Mouse (Mus musculus) forebrain, embryonic 14.5 days (tissue): ENCODE measurements at regions not wholly inside any gene's neighbourhood (a gene's known extent, or its start where the extent isn't known, plus 50 kb on each side); places are given as distances from the start of the nearest gene placed in this dataset.
A peak's percentile ranks its signal among the peaks of the same experiment; 100 is the strongest.

Experiments used
- ATAC-seq: fragments of 200-750 bp; cut with Nextera tagmentation; 2 replicates; pipeline ENCODE4 v1.8.0; 2017; ENCODE audit warnings: mild to moderate bottlenecking, moderate library complexity
- DNase-seq: peaks from one replicate; pipeline ENCODE4 v3.0.0-alpha.2; 2015; ENCODE audit warnings: low spot score
- H3K27ac ChIP-seq: fragments of 300-500 bp; sonication (generic); 2 replicates; pipeline ENCODE4 v1.5.1; 2014; ENCODE audit warnings: low read depth, mild to moderate bottlenecking, control low read depth, low read length, moderate library complexity
- H3K27me3 ChIP-seq: fragments of 300-500 bp; sonication (generic); replicated peaks from 2 replicates; pipeline ENCODE4 v1.6.1; 2014; ENCODE audit warnings: low read length, control low read depth, mixed read lengths; ENCODE audit not compliant: control insufficient read depth, insufficient read depth
- H3K36me3 ChIP-seq: fragments of 300-500 bp; sonication (generic); 2 replicates; pipeline ENCODE4 v1.6.1; 2014; ENCODE audit warnings: low read length, control low read depth; ENCODE audit not compliant: control insufficient read depth, insufficient read depth
- H3K4me1 ChIP-seq: fragments of 300-500 bp; sonication (generic); 2 replicates; pipeline ENCODE4 v1.6.1; 2014; ENCODE audit warnings: antibody characterized with exemption, low read length, control low read depth; ENCODE audit not compliant: control insufficient read depth, insufficient read depth
- H3K4me2 ChIP-seq: fragments of 300-500 bp; sonication (generic); 2 replicates; pipeline ENCODE4 v1.6.1; 2014; ENCODE audit warnings: mild to moderate bottlenecking, control low read depth, low read length
- H3K4me3 ChIP-seq: fragments of 300-500 bp; sonication (generic); 2 replicates; pipeline ENCODE4 v1.5.1; 2014; ENCODE audit warnings: low read depth, low read length, control low read depth
- H3K9ac ChIP-seq: fragments of 300-500 bp; sonication (generic); 2 replicates; pipeline ENCODE4 v1.6.1; 2014; ENCODE audit warnings: mild to moderate bottlenecking, low read length, control low read depth, moderate library complexity
- H3K9me3 ChIP-seq: fragments of 300-500 bp; sonication (generic); replicated peaks from 2 replicates; pipeline ENCODE4 v1.6.1; 2016; ENCODE audit warnings: low read length, control low read depth, mixed read lengths; ENCODE audit not compliant: control insufficient read depth
- WGBS: fragments of 180-500 bp; shearing (Covaris S2); extraction: QIAGEN DNeasy Blood & Tissue Kit; methylation state at CpG from one replicate; pipeline ENCODE4 v1.1.7; 2014; 5-methylcytosine and 5-hydroxymethylcytosine counted together

- ATAC-seq (no peak), DNase-seq (no peak)
- no peak overlapping the region for H3K4me3 ChIP-seq
- H3K9ac ChIP-seq = no peak overlapping the region
- no peak overlapping the region for H3K27ac ChIP-seq
- H3K4me2 ChIP-seq = no peak overlapping the region
- no peaks in the 10 kb centered on the region for H3K27me3 ChIP-seq
- H3K9me3 ChIP-seq = no peaks in the 10 kb centered on the region
- no peaks in the 10 kb centered on the region for H3K36me3 ChIP-seq
- no peaks in the 10 kb centered on the region for H3K4me1 ChIP-seq
- 86% methylated on average over 1 of the region's 1 CpGs for WGBS
These were observed 65.9 kb upstream of the Man1a2 start for GRCm38 (mm10) chr3:100751211-100751610.

- no peaks in the 10 kb centered on the region for H3K27me3 ChIP-seq
- 83% methylated on average over 6 of the region's 6 CpGs for WGBS
- DNase-seq (no peak), ATAC-seq (no peak)
- no peak overlapping the region for H3K9ac ChIP-seq
- no peak overlapping the region for H3K4me2 ChIP-seq
- no peak overlapping the region for H3K27ac ChIP-seq
- no peaks in the 10 kb centered on the region for H3K9me3 ChIP-seq
- no peak overlapping the region for H3K4me3 ChIP-seq
- H3K36me3 ChIP-seq = no peaks in the 10 kb centered on the region
- H3K4me1 ChIP-seq = no peaks in the 10 kb centered on the region
These were observed 63.4 kb upstream of the Man1a2 start for GRCm38 (mm10) chr3:100748727-100749126.

DNA sequence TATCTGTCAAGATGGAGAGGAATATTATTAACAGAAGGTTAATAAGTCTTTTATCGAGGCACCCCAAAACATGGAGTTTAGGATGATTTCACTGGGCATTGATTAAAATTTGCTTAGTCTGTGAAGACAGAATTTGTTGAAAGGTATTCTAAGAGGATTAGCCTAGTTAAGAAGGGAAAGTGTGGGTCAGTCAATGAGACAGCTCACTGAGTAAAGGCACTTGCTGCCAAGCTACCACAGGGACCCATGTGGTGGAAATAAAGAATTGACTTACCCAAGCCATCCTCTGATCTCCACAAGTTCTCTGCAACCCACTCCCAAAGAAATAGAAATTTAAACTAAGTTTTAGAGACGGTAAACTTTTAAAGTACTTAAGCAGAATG is 63.0 kb upstream of the Man1a2 start:
- Histone ChIP-seq H3K9ac (no peak overlapping the region), H3K27ac (no peak overlapping the region), H3K4me1 (no peaks in the 10 kb centered on the region), H3K4me2 (no peak overlapping the region), H3K4me3 (no peak overlapping the region), H3K36me3 (no peaks in the 10 kb centered on the region), H3K27me3 (no peaks in the 10 kb centered on the region), H3K9me3 (no peaks in the 10 kb centered on the region)
- 65% methylated on average over 2 of the region's 2 CpGs for WGBS
- ATAC-seq (no peak), DNase-seq (no peak)

- peak; percentile 29 for DNase-seq
- no peak overlapping the region for H3K27ac ChIP-seq
- H3K4me3 ChIP-seq = no peak overlapping the region
- ATAC-seq = no peak
- WGBS = 27% methylated on average over 15 of the region's 15 CpGs
- no peaks in the 10 kb centered on the region for H3K36me3 ChIP-seq
- no peaks in the 10 kb centered on the region for H3K27me3 ChIP-seq
- no peak overlapping the region for H3K4me2 ChIP-seq
- H3K9ac ChIP-seq = no peak overlapping the region
- no peaks in the 10 kb centered on the region for H3K9me3 ChIP-seq
- H3K4me1 ChIP-seq = no peaks in the 10 kb centered on the region
These were observed 62.4 kb upstream of the Man1a2 start for GRCm38 (mm10) chr3:100747421-100748308.

GRCm38 (mm10) chr3:100737660-100738059 is 52.4 kb upstream of the Man1a2 start:
- H3K4me3 ChIP-seq = no peak overlapping the region
- no peak overlapping the region for H3K4me2 ChIP-seq
- no peaks in the 10 kb centered on the region for H3K27me3 ChIP-seq
- H3K27ac ChIP-seq = no peak overlapping the region
- WGBS = 89% methylated on average over 7 of the region's 7 CpGs
- ATAC-seq (no peak), DNase-seq (no peak)
- no peak overlapping the region for H3K9ac ChIP-seq
- H3K9me3 ChIP-seq = no peaks in the 10 kb centered on the region
- no peaks in the 10 kb centered on the region for H3K4me1 ChIP-seq
- no peaks in the 10 kb centered on the region for H3K36me3 ChIP-seq

DNA sequence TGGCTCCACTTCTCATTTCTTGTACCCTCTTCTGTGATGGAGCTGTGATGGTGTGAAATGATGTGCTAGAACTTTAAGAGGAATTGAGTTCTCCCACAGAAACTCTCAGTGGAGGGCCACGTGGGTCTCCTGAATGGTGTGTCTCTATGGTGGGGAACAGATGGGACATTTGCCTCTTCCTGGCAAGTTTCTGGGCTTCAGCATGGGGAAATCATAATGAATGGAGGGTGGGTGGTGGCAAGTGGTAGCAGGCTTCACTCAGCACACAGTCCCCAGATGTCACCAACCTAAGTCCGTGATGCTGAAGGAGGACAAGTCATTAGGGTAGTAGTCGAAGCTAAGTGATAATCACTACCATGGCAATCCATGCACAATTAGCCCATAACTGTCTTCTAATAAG is 51.2 kb upstream of the Man1a2 start:
- no peak overlapping the region for H3K4me2 ChIP-seq
- ATAC-seq (no peak), DNase-seq (no peak)
- H3K27me3 ChIP-seq = no peaks in the 10 kb centered on the region
- H3K4me1 ChIP-seq = no peaks in the 10 kb centered on the region
- WGBS = 77% methylated on average over 3 of the region's 3 CpGs
- H3K27ac ChIP-seq = no peak overlapping the region
- no peaks in the 10 kb centered on the region for H3K36me3 ChIP-seq
- H3K9ac ChIP-seq = no peak overlapping the region
- no peak overlapping the region for H3K4me3 ChIP-seq
- H3K9me3 ChIP-seq = no peaks in the 10 kb centered on the region
